Mouse (Mus musculus): ENCODE data around the gene D130040H23Rik.

The D130040H23Rik gene

GRCm38 (mm10) chr8:69270386-69271202, at the start of gene D130040H23Rik:
TSS of gene D130040H23Rik (plus strand) at chr8:69271080.
- DNase-seq (ENCODE audit: low read depth), result peak; percentile 85

DNA sequence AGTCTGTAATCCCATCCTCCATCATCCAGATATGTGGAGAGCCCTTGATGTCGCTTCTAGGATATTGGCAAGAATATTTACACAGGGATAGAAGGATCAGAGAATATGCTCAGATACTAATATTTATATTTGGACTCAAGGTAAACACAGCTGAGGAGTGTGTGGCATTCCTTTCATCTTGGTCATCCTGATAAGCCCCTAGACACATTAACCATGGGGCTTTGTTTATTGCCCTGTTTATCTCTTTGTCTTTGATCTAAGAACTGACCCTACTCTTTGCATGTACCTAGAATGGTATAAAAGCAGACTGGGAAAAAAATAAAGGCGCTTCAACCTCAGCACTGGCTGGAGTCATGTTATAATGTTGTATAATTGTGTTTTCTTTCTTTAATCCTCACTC, 28.3 kb upstream of the D130040H23Rik start:
- no peak for DNase-seq (ENCODE audit: low read depth)

- no peak for DNase-seq (ENCODE audit: low read depth)
Observed at GRCm38 (mm10) chr8:69268525-69268924, 2.4 kb upstream of the D130040H23Rik start.

- no peak for DNase-seq (ENCODE audit: low read depth)
Observed at GRCm38 (mm10) chr8:69271203-69271554, 299 bp downstream of the D130040H23Rik start.

DNA sequence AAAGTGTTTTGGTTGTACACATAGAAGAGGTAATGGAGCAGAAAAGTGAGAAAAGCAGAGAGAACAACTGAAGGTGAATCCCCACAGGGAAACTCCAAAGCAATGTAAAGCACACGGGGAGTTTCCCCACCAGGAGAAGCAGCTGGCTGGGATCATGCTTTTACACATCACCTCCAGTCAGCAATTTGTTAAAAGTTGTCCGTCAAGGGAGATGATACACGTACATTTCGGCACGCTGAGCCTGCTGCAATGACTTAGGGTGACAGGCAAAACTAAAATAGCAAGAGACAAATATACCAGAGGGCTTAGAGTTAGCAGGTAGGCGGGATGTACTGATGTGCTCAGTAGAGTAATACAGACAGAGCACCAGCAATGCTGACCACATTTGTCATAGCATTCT, 1.6 kb downstream of the D130040H23Rik start:
- DNase-seq (ENCODE audit: low read depth), result no peak

- DNase-seq (ENCODE audit: low read depth), result no peak
Observed at GRCm38 (mm10) chr8:69324771-69325170, 53.9 kb downstream of the D130040H23Rik start.

- DNase-seq (ENCODE audit: low read depth), result peak; percentile 79
Observed at GRCm38 (mm10) chr8:69328301-69329288, 57.7 kb downstream of the D130040H23Rik start.

DNA sequence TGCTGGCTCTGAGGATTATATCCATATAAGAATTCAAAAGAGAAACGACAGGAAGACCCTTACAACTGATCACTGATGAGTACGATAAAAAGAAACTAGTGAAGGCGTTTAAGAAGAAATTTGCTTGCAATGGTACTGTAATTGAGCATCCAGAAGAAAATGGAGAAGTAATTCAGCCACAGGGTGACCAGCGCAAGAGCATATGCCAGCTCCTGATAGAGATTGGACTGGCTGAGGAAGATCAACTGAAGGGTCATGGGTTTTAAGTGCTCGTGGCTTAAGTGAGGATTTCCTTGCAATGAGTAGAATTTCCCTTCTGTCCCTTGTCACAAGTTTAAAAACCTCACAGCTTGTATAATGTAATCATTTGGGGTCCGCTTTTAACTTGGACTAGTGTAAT, 58.4 kb downstream of the D130040H23Rik start:
- DNase-seq (ENCODE audit: low read depth), result peak; percentile 6

All from naive thymus-derived CD4-positive, alpha-beta T cell, adult 2 months (primary cell).